Mouse (Mus musculus) thymus, adult 2 months (tissue): ENCODE results near the gene Spag16. TPM values are rescaled to one million over a fixed set of nuclear protein-coding genes. Genes with fewer than 3 reads are reported as not detected.
A peak's percentile ranks its signal among the peaks of the same experiment; 100 is the strongest.

Source experiments
- DNase-seq: peaks from one replicate; pipeline ENCODE4 v3.0.0; 2021
- H3K27ac ChIP-seq: fragments of 200-500 bp; 2 replicates; pipeline ENCODE4 v1.5.1; 2012; ENCODE audit warnings: low read length, control low read depth; ENCODE audit not compliant: control insufficient read depth, insufficient read depth
- H3K27me3 ChIP-seq: fragments of 200-500 bp; 2 replicates; pipeline ENCODE4 v1.6.1; 2012; ENCODE audit warnings: mild to moderate bottlenecking, low read length, moderate library complexity, mixed read lengths; ENCODE audit not compliant: control insufficient read depth, insufficient read depth
- H3K36me3 ChIP-seq: fragments of 200-500 bp; 2 replicates; pipeline ENCODE4 v1.6.1; 2012; ENCODE audit warnings: mild to moderate bottlenecking, low read length, moderate library complexity; ENCODE audit not compliant: control insufficient read depth, insufficient read depth
- H3K4me1 ChIP-seq: fragments of 200-500 bp; replicated peaks from 2 replicates; pipeline ENCODE4 v1.6.1; 2012; ENCODE audit warnings: low read length; ENCODE audit not compliant: control insufficient read depth, insufficient read depth
- H3K4me3 ChIP-seq: fragments of 200-500 bp; 2 replicates; pipeline ENCODE4 v1.5.1; 2012; ENCODE audit warnings: mild to moderate bottlenecking, low read length, control low read depth, moderate library complexity; ENCODE audit not compliant: control insufficient read depth, insufficient read depth
- CTCF ChIP-seq: fragments of 200-500 bp; IDR thresholded peaks from 2 replicates; pipeline ENCODE4 v1.5.1; 2012; ENCODE audit warnings: mild to moderate bottlenecking, control low read depth, low read length, moderate library complexity, borderline replicate concordance; ENCODE audit not compliant: control insufficient read depth, poor library complexity, insufficient read depth; ENCODE audit errors: extremely low read depth
- POLR2A ChIP-seq: fragments of 200-500 bp; IDR thresholded peaks from 2 replicates; pipeline ENCODE4 v1.6.1; 2012; ENCODE audit warnings: mild to moderate bottlenecking, low read length, control low read depth, moderate library complexity; ENCODE audit not compliant: control insufficient read depth, poor library complexity, insufficient read depth; ENCODE audit errors: extremely low read depth
- WGBS: fragments of 180-500 bp; shearing (Covaris S2); methylation state at CpG from one replicate; pipeline ENCODE4 v1.1.7; 2018; 5-methylcytosine and 5-hydroxymethylcytosine counted together
- polyA plus RNA-seq: library from polyadenylated mRNA; depleted of rRNA; stranded (reverse); fragments of >200 nt; gene quantifications from 2 replicates; pipeline ENCODE4 v1.2.3, GENCODE M21; 2012; rRNA removed

Gene Spag16
- polyA plus RNA-seq, 1 experiment = 0.32 TPM

DNA sequence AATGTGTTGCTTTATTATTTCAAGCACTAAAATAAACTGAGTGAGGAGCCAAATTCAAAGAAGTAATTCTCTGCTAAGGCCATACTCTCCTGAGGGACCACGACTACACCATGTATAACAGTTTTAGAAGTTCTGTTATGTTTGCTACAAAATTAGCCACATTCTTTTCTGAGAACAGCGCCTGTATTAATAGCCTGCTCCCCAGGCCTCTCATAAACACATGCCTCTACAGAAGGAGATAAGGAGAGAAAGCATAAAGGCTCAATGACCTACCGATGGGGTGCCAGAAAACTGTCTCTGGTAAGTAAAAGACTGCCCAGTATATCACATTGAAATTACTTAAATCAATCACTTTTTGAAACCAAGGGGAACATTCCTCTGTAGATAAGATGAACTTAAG lies 877.2 kb downstream of the Spag16 start:
- no peak overlapping the region for H3K4me3 ChIP-seq
- DNase-seq = no peak
- no peaks in the 10 kb centered on the region for H3K27me3 ChIP-seq
- no peak overlapping the region for H3K27ac ChIP-seq
- TF ChIP-seq CTCF (no peak), POLR2A (no peak)
- H3K36me3 ChIP-seq = no peaks in the 10 kb centered on the region
- WGBS = 89% methylated on average over 3 of the region's 3 CpGs
- no peaks in the 10 kb centered on the region for H3K4me1 ChIP-seq

DNA sequence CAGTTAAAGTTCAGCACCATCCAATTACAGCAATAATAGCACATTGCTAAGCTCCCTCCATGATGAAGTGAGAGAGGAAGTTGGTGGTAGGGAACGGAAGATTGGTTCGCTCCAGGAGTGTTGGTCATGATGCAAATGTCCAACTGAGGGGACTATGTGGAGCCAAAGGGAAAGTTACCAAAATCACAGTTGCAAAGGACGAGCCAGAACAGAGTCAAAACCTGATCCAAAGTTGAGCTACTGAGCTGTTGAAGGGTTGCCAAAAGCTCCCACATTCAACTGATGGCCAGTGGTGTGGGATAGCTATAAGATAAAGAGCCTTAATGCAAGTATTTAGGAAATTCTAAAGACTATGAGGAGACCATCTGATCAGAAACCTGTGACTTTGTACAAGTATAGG lies 879.1 kb downstream of the Spag16 start:
- 79% methylated on average over 3 of the region's 3 CpGs for WGBS
- H3K27ac ChIP-seq = no peak overlapping the region
- TF ChIP-seq CTCF = no peak
- no peaks in the 10 kb centered on the region for H3K27me3 ChIP-seq
- H3K4me1 ChIP-seq = no peaks in the 10 kb centered on the region
- H3K36me3 ChIP-seq = no peaks in the 10 kb centered on the region
- DNase-seq = no peak
- no peak overlapping the region for H3K4me3 ChIP-seq

DNA sequence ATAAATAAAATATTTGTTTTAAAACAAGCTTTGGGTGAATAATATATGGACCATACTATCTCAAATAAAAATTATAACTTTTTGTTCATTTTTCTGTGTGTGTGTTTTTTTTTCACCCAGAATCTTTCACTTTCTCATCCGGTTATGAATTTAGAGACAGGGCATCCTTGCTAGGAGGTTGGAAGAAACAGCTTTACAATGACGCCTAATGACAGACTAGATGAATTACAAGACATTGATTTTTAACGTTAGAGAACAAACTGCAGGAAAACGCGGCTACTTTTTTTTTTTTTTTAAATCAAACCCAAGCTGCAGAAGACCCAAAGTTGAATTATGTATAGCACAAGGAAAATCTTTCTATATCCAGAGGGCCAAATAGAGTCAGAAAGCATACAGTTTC lies 898.3 kb downstream of the Spag16 start:
- no peaks in the 10 kb centered on the region for H3K4me1 ChIP-seq
- WGBS = 75% methylated on average over 5 of the region's 5 CpGs
- DNase-seq = no peak

DNA sequence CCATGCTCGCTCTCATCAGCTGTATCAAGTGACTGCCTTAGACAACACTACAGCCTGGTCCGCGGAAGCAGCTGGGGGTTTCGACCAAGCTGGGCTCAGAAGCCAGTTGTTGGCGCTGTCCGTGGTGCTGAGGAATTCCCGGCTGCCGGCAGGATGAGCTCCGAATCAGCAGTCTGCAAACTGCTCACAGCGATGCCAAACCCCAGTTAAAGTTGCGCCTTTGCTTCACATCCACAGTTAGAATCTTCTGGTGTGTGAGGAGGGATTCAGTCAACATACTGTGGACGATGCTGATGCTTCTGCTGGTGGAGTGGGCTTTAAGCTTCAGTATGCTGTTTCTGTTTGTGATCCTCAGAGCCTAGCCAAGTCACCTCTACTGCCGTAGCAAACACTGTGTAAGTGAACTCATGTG lies 898.9 kb downstream of the Spag16 start, which contains the start of gene Vwc2l:
TSS of gene Vwc2l (plus strand) at position 61 of the 412 bp plus-strand sequence.
- H3K36me3 ChIP-seq = no peaks in the 10 kb centered on the region
- no peak within 1 kb of the TSS for H3K27ac ChIP-seq
- TF ChIP-seq CTCF (no peak), POLR2A (no peak)
- H3K4me3 ChIP-seq = no peak within 1 kb of the TSS
- peak; percentile 2 for DNase-seq
- WGBS = 18% methylated on average over 13 of the region's 13 CpGs
- H3K27me3 ChIP-seq = no peaks in the 10 kb centered on the region
- H3K4me1 ChIP-seq = no peaks in the 10 kb centered on the region

More for the DNA sequence above, 898.3 kb downstream of the Spag16 start:
- Histone ChIP-seq H3K36me3 (no peaks in the 10 kb centered on the region), H3K27ac (no peak overlapping the region), H3K4me3 (no peak overlapping the region), H3K27me3 (no peaks in the 10 kb centered on the region)
- TF ChIP-seq CTCF = no peak
- no peak for TF ChIP-seq POLR2A

Other genes with a start within 250 kb of the Spag16 start
- gene Ikzf2, start 139.7 kb upstream of the Spag16 start, polyA plus RNA-seq = 13.6 and 17.8 TPM in 2 replicates